Mouse (Mus musculus): Measurements from ENCODE around the gene Rprd1b. TPM values are rescaled to one million over a fixed set of nuclear protein-coding genes. Genes with fewer than 3 reads are reported as not detected.
A peak's percentile ranks its signal among the peaks of the same experiment; 100 is the strongest.
"Not testable (repeated sequence)": the region's sequence is repeated elsewhere in the genome, so short reads cannot be mapped to it uniquely, and the experiment has no call there.

Gene Rprd1b
- polyA plus RNA-seq, 1 experiment from 2014 or later: 30.8 TPM

GRCm38 (mm10) chr2:158054596-158054995 lies 26.3 kb downstream of the Rprd1b start:
- DNase-seq (ENCODE audit: low spot score): no peak

GRCm38 (mm10) chr2:158055383-158055782 lies 27.1 kb downstream of the Rprd1b start:
- 92% methylated on average over 8 of the region's 8 CpGs for WGBS
- not testable (repeated sequence) for H3K4me2 ChIP-seq (replicated peaks); H3K4me3 ChIP-seq (replicated peaks; ENCODE audit: low read length); H3K9me3 ChIP-seq (ENCODE audit: control insufficient read depth, low read length); H3K27ac ChIP-seq; ATAC-seq (ENCODE audit: low FRiP score); H3K9ac ChIP-seq; H3K27me3 ChIP-seq (ENCODE audit: control insufficient read depth, insufficient read depth, low read length); DNase-seq (ENCODE audit: low spot score)
- H3K4me1 ChIP-seq (replicated peaks; ENCODE audit: control insufficient read depth, insufficient read depth, low read length): peaks cover 15% of the 10 kb centered on the region
- peaks cover 70% of the 10 kb centered on the region for H3K36me3 ChIP-seq (replicated peaks; ENCODE audit: control insufficient read depth, insufficient read depth)

More at GRCm38 (mm10) chr2:158054596-158054995, 26.3 kb downstream of the Rprd1b start:
- Histone ChIP-seq H3K4me2 (replicated peaks) (no peak overlapping the region), H3K4me3 (replicated peaks; ENCODE audit: low read length) (no peak overlapping the region), H3K9ac (no peak overlapping the region), H3K27ac (no peak overlapping the region), H3K9me3 (ENCODE audit: control insufficient read depth, low read length) (no peaks in the 10 kb centered on the region), H3K36me3 (replicated peaks; ENCODE audit: control insufficient read depth, insufficient read depth) (peaks cover 68% of the 10 kb centered on the region), H3K27me3 (ENCODE audit: control insufficient read depth, insufficient read depth, low read length) (no peaks in the 10 kb centered on the region), H3K4me1 (replicated peaks; ENCODE audit: control insufficient read depth, insufficient read depth, low read length) (peaks cover 8% of the 10 kb centered on the region)
- 97% methylated on average over 3 of the region's 3 CpGs for WGBS
- ATAC-seq (ENCODE audit: low FRiP score): no peak

GRCm38 (mm10) chr2:158057030-158057429 lies 28.7 kb downstream of the Rprd1b start:
- Histone ChIP-seq H3K4me3 (replicated peaks; ENCODE audit: low read length) (no peak overlapping the region), H3K4me1 (replicated peaks; ENCODE audit: control insufficient read depth, insufficient read depth, low read length) (peaks cover 16% of the 10 kb centered on the region), H3K9ac (no peak overlapping the region), H3K27ac (no peak overlapping the region), H3K36me3 (replicated peaks; ENCODE audit: control insufficient read depth, insufficient read depth) (peaks cover 77% of the 10 kb centered on the region), H3K9me3 (ENCODE audit: control insufficient read depth, low read length) (no peaks in the 10 kb centered on the region), H3K4me2 (replicated peaks) (no peak overlapping the region), H3K27me3 (ENCODE audit: control insufficient read depth, insufficient read depth, low read length) (no peaks in the 10 kb centered on the region)
- ATAC-seq (ENCODE audit: low FRiP score) (no peak), DNase-seq (ENCODE audit: low spot score) (no peak)
- 81% methylated on average over 3 of the region's 3 CpGs for WGBS

GRCm38 (mm10) chr2:158058534-158058933 lies 30.2 kb downstream of the Rprd1b start:
- Histone ChIP-seq H3K4me3 (replicated peaks; ENCODE audit: low read length) (no peak overlapping the region), H3K27me3 (ENCODE audit: control insufficient read depth, insufficient read depth, low read length) (no peaks in the 10 kb centered on the region), H3K36me3 (replicated peaks; ENCODE audit: control insufficient read depth, insufficient read depth) (peaks cover 81% of the 10 kb centered on the region), H3K4me1 (replicated peaks; ENCODE audit: control insufficient read depth, insufficient read depth, low read length) (peaks cover 16% of the 10 kb centered on the region), H3K9ac (no peak overlapping the region), H3K9me3 (ENCODE audit: control insufficient read depth, low read length) (no peaks in the 10 kb centered on the region), H3K4me2 (replicated peaks) (no peak overlapping the region), H3K27ac (no peak overlapping the region)
- no peak for ATAC-seq (ENCODE audit: low FRiP score)
- 74% methylated on average over 10 of the region's 10 CpGs for WGBS
- DNase-seq (ENCODE audit: low spot score): no peak

DNA sequence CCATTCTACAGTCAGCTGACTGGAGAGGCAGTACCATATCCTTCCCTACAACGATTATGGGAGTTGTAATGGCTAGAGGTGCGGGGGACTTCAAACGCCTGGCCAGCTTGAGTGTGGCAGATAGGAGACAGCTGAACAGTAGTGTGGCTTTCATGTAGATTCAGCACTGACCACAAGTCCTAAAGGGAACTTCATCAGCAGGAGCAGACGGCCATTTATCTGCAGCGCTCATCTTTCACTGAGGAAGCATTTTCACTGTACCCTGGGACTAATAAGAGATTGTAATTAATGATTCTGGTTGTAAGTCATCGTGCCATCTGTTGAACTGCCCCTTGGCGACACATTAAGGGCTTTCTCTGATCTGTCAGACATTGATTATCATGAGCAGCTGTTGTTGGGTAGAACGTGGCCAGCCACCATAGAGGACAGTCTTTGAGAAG lies 31.4 kb downstream of the Rprd1b start:
- Histone ChIP-seq H3K4me3 (replicated peaks; ENCODE audit: low read length) (no peak overlapping the region), H3K4me1 (replicated peaks; ENCODE audit: control insufficient read depth, insufficient read depth, low read length) (peaks cover 16% of the 10 kb centered on the region), H3K27me3 (ENCODE audit: control insufficient read depth, insufficient read depth, low read length) (no peaks in the 10 kb centered on the region), H3K9me3 (ENCODE audit: control insufficient read depth, low read length) (no peaks in the 10 kb centered on the region), H3K9ac (no peak overlapping the region), H3K27ac (peak overlapping the region; percentile 48), H3K36me3 (replicated peaks; ENCODE audit: control insufficient read depth, insufficient read depth) (peaks cover 78% of the 10 kb centered on the region), H3K4me2 (replicated peaks) (no peak overlapping the region)
- WGBS: 50% methylated on average over 8 of the region's 8 CpGs
- peak; percentile 57; the same call in 1 of the 2 replicates for ATAC-seq (ENCODE audit: low FRiP score)
- peak; percentile 39 for DNase-seq (ENCODE audit: low spot score)

GRCm38 (mm10) chr2:158063036-158063435 lies 34.7 kb downstream of the Rprd1b start:
- DNase-seq (ENCODE audit: low spot score): no peak
- Histone ChIP-seq H3K9me3 (ENCODE audit: control insufficient read depth, low read length) (no peaks in the 10 kb centered on the region), H3K36me3 (replicated peaks; ENCODE audit: control insufficient read depth, insufficient read depth) (peaks cover 68% of the 10 kb centered on the region), H3K4me1 (replicated peaks; ENCODE audit: control insufficient read depth, insufficient read depth, low read length) (peaks cover 16% of the 10 kb centered on the region), H3K9ac (no peak overlapping the region), H3K4me3 (replicated peaks; ENCODE audit: low read length) (no peak overlapping the region), H3K27ac (no peak overlapping the region), H3K27me3 (ENCODE audit: control insufficient read depth, insufficient read depth, low read length) (no peaks in the 10 kb centered on the region), H3K4me2 (replicated peaks) (no peak overlapping the region)
- ATAC-seq (ENCODE audit: low FRiP score): no peak
- WGBS: 95% methylated on average over 3 of the region's 3 CpGs

GRCm38 (mm10) chr2:158064571-158065048 lies 36.3 kb downstream of the Rprd1b start:
- Histone ChIP-seq H3K36me3 (replicated peaks; ENCODE audit: control insufficient read depth, insufficient read depth) (peaks cover 58% of the 10 kb centered on the region), H3K4me3 (replicated peaks; ENCODE audit: low read length) (no peak overlapping the region), H3K27ac (no peak overlapping the region), H3K4me2 (replicated peaks) (no peak overlapping the region), H3K9ac (no peak overlapping the region), H3K9me3 (ENCODE audit: control insufficient read depth, low read length) (no peaks in the 10 kb centered on the region), H3K4me1 (replicated peaks; ENCODE audit: control insufficient read depth, insufficient read depth, low read length) (0 out of 2 replicates have a peak, but pooled peaks cover 8% of the 10 kb centered on the region), H3K27me3 (ENCODE audit: control insufficient read depth, insufficient read depth, low read length) (no peaks in the 10 kb centered on the region)
- 56% methylated on average over 3 of the region's 3 CpGs for WGBS
- ATAC-seq (ENCODE audit: low FRiP score) (no peak), DNase-seq (ENCODE audit: low spot score) (peak; percentile 60)

GRCm38 (mm10) chr2:158065064-158065463 lies 36.8 kb downstream of the Rprd1b start:
- no peaks in the 10 kb centered on the region for H3K9me3 ChIP-seq (ENCODE audit: control insufficient read depth, low read length)
- DNase-seq (ENCODE audit: low spot score) (no peak), ATAC-seq (ENCODE audit: low FRiP score) (no peak)
- peaks cover 54% of the 10 kb centered on the region for H3K36me3 ChIP-seq (replicated peaks; ENCODE audit: control insufficient read depth, insufficient read depth)
- H3K27ac ChIP-seq: 0 out of 2 replicates have a peak overlapping the region, but pooled peaks have one; percentile 32
- H3K4me1 ChIP-seq (replicated peaks; ENCODE audit: control insufficient read depth, insufficient read depth, low read length): 0 out of 2 replicates have a peak, but pooled peaks cover 5% of the 10 kb centered on the region
- WGBS: 85% methylated on average over 5 of the region's 5 CpGs
- no peak overlapping the region for H3K4me3 ChIP-seq (replicated peaks; ENCODE audit: low read length)
- no peak overlapping the region for H3K4me2 ChIP-seq (replicated peaks)
- H3K27me3 ChIP-seq (ENCODE audit: control insufficient read depth, insufficient read depth, low read length): no peaks in the 10 kb centered on the region
- no peak overlapping the region for H3K9ac ChIP-seq

DNA sequence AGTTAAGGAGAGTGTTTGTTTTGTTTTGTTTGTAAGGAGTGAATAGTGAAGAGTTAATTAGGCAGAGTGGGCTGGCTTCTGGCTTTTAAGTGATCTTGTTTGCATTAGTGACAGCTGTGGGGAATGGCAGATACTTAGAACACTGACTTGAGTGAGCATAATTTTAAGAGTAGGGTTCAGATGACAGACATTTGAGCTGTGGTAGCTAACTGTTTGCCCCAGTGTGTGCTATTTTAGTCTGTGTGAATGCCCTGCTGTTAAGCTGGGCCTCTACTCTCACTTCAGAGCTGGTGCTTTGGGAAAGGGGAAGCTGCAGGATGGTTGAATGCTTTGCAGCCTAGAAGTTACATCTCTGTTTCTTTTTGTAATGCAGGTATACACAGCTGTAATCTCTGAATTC lies 38.2 kb downstream of the Rprd1b start:
- DNase-seq (ENCODE audit: low spot score) (no peak), ATAC-seq (ENCODE audit: low FRiP score) (no peak)
- H3K9me3 ChIP-seq (ENCODE audit: control insufficient read depth, low read length): no peaks in the 10 kb centered on the region
- no peak overlapping the region for H3K4me2 ChIP-seq (replicated peaks)
- no peak overlapping the region for H3K4me3 ChIP-seq (replicated peaks; ENCODE audit: low read length)
- peaks cover 52% of the 10 kb centered on the region for H3K36me3 ChIP-seq (replicated peaks; ENCODE audit: control insufficient read depth, insufficient read depth)
- H3K27ac ChIP-seq: no peak overlapping the region
- no peaks in the 10 kb centered on the region for H3K4me1 ChIP-seq (replicated peaks; ENCODE audit: control insufficient read depth, insufficient read depth, low read length)
- H3K27me3 ChIP-seq (ENCODE audit: control insufficient read depth, insufficient read depth, low read length): no peaks in the 10 kb centered on the region
- no peak overlapping the region for H3K9ac ChIP-seq
